Mouse (Mus musculus) small intestine, adult 2 months (tissue): Measurements from ENCODE around the gene Emilin1.

ENCODE experiments used
- CTCF ChIP-seq: fragments of 200-500 bp; IDR thresholded peaks from 2 replicates; pipeline ENCODE4 v1.5.1; 2012; ENCODE audit warnings: low read depth, mild to moderate bottlenecking, control low read depth, inconsistent platforms, low read length, moderate library complexity, mixed read lengths; ENCODE audit not compliant: insufficient replicate concordance, insufficient read length; ENCODE audit errors: extremely low read depth
- POLR2A ChIP-seq: fragments of 200-500 bp; IDR thresholded peaks from 2 replicates; pipeline ENCODE4 v1.6.1; 2012; ENCODE audit warnings: low read depth, mild to moderate bottlenecking, control low read depth, inconsistent platforms, low read length, moderate library complexity

DNA sequence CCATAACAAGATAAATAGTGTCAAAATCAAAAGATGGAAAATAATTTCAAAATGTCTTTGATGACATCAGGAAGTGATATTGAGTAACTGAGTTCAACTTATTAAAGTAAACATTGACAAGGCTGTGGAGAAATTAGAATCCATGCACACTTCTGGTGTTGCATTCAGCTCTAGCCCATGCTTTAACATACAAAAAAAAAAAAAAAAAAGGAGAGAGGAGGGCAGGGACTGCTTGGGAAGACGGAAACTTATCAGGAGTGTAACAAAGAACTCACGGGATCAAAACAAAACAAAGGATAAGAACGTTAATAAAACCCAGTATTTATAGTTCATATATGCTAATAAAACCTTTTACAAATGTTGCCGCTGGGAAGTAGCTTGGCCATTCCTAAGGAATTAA lies 27.0 kb upstream of the Emilin1 start:
- TF ChIP-seq CTCF, result no peak
- TF ChIP-seq POLR2A, result no peak
